Mouse (Mus musculus) spleen, postnatal 14 days (tissue): ENCODE data around the gene Pdcd2l.
"Not testable (repeated sequence)": the region's sequence is repeated elsewhere in the genome, so short reads cannot be mapped to it uniquely, and the experiment has no call there.

Experiments used
- DNase-seq, 2 experiments: peaks; one replicate each; pipeline ENCODE4 v3.0.0; 2021 to 2022; ENCODE audit warnings: low spot score in 2 of 2

Gene Pdcd2l

DNA sequence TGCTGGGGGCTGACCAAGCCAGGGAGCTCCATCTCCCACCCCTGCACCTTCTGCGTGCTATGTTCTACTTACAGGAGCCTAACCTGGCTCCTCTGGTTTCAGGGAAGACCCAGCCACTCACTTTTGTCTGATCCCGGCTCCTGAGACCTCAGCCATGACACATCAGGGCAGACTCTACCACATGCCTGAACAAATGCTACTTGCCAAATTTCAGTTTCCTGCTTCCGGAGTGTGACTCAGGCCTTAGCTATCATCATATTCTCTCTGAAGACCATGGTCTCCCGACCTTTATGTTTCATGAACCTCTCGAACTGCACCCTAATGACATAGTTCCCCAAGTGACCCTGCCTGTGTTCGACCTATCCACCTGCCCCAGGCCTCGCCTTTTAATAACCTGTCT is 16.8 kb upstream of the Pdcd2l start:
- DNase-seq: no peak

DNA sequence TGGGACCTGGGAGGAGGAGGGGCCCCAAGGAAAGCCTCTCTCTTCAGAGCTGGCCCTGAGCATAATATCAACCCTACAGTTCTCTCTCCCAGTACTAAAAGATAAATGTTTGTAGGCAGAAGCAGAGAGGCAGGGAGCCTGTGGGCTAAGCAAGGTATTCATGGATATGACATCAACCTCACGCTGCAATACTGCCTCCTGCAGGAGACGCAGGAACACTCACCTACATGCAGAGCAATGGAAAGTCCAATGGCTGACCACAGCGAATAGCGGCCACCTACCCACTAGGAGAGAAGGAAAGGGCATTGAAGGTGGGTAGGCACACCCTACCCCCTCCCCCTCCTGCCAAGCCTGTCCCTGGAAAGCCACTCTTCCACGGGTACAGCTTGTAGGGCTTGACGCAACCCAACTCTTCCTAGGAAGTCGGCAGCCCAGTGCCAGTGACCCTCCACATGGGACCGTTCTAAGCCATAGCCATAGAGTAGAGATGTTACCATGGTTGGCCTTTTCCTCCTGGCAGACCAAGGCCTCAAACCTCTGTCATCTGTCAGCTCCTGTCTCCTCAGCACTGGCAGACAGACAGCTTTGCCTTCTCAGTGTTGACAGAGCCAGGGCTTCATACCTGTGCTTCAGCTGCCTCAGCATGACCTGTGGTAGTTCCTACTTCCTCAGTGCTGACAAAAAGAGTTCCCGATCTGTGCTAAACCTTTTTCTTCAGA is 11.7 kb upstream of the Pdcd2l start:
- DNase-seq: no peak

DNA sequence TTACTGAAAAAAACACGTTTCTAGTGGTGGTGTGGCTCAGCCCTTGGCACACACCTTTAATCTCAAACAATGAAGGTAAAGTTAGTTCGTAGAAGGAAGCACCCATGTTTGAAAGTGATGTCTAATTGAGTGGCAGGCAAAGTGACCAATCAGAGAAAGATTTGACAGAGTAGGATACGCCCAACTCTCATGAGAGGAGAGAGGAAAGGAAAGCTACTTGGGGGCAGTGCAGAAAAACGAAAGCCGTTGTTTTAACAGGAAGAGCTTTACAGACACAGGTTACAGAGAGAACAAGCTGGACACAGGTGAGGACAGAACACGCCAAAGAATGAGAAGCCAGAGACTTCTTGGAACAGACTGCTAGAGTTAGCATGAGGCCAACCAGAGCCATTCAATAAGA is 9.9 kb upstream of the Pdcd2l start:
- no peak for DNase-seq

DNA sequence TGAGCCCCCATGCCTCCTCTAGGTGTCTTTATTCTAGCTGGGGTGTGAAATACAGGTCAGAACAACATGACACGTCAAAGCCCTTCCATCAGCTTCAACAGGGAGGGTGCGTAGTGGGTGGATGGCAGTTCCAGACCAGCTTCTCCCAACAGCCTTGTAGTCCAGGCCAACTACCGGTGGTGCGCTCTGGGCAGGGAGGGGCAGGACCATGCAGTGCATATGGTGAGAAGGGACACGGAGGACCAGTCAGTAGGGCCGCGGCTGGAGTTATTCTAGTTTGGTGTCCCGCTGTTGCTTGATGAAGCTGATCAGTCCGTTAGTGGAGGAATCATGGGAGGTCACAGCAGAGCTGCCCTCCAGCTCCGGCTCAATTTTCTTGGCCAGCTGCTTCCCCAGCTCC is 5.7 kb upstream of the Pdcd2l start:
- DNase-seq: not testable (repeated sequence)

DNA sequence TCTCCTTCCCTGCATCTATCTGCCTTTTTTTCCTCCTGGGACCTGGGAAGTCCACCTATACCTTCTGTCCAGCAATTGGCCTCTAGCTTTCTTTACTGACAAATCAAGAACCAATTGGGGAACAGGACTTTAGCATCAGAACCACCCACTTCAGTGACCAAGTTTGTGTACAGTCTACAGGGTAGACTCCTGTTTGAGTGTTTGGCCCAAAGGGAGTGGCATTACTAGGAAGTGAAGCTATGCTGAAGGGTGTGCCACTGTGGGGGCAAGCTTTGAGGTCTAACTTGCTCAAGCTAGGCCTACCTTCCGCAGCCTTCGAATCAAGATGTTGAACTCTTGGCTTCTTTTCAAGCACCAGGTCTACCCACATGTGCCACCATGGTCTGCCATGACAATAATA is 4.4 kb upstream of the Pdcd2l start:
- DNase-seq: no peak

DNA sequence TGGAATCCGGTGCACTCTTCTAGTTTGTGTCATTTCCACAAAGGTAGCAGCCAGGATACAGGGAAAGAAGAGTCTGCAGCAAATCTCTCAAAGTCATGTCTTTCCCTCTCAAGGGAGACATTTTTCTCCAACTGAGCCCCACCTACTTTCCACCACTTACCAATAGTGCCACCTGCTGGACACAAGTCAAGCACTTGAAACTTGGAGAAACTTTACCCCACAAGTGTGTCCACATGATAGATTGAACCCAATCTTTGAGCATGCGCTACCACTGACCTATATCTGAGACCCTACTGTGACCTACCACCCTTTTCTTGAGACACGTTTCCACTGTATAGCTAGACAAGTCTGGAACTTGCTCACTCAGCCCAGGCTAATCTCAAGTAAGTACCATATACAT is 1.9 kb upstream of the Pdcd2l start:
- peak in 1 of 2 experiments; percentile 43 for DNase-seq

DNA sequence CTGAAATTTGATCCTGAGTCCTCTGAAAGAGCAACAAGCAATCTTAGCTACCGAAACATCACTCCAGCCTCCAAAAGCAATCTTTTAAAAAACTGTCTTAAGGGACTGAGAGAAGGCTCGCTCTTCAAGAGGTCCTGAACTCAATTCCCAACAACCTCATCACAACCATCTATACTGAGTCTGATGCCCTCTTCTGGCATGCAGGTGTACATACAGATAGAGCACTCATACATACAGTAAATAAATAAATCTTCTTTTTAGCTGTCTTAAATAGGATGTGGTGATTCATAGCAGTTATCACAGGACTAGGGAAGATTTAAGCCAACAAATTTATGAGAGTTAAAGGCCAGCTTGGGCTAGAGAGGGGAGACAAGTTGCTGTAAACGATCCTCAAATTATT is 829 bp downstream of the Pdcd2l start:
- no peak for DNase-seq

DNA sequence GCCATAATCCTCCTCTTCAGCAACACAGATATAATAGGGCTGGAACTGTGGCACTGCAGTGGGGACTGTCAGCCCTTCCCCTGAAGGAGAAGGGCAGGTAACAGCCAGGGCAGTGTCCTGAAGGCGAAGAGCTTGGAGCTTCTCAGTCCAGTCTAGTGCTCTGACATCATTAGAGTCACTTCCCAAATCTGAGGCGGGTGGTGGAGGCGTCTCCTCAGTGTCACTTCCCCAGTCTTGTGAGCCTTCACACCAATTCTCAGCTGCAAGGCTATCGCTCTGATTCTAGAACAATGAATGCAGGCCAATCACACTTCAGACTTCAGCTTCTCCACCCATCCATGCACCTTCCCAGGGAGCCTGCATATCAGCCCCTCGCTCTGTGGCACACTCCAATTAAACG is 3.6 kb downstream of the Pdcd2l start:
- no peak for DNase-seq

DNA sequence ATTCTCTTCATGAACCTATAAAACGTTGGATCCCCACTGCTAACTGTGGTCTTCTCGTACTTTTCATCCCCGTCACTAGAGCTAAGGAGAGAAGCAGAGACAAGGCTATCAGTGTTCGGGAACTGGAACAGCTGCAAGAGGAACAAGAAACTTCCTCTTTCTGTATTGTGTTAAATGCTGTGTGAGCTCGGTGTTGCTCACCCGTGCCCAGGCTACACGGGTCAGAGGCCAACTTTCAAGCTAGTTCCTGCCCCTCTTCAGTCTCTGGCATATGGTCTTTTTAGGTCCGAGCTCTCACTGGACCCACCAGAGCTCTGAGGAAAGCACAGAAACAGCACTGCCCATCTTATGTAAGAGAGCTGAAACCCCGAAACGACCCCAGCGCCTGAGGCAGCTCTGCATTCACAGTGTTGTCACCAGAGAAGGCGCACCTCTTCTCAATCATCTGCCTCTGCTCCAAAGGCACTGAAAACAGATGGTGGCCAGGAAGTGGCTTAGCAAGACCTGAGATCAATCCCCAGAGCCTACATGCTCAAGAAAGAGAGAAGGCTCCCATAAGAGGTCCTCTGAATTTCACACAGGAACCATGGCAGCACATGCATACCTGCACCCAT is 7.0 kb downstream of the Pdcd2l start:
- peak in 1 of 2 experiments; percentile 18 for DNase-seq

DNA sequence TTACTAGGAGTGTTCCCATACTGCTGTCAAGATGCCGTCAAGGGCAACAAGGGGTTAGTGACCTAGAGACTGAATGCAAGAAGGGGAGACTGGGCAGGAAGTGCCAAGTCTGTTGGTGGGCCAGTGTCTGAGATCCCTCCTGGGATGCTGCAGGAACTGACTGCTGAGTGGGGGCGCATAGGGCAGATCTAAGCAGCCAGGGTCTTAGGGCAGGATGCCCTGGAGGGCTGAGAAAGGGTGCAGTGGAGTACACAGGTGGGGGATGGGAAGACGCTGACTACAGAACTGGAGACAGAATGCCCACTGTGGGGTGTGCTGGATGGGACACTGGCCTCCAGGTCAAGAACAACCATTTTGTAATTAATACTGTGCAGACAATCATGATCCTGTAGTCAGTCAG is 12.7 kb downstream of the Pdcd2l start:
- DNase-seq: no peak

DNA sequence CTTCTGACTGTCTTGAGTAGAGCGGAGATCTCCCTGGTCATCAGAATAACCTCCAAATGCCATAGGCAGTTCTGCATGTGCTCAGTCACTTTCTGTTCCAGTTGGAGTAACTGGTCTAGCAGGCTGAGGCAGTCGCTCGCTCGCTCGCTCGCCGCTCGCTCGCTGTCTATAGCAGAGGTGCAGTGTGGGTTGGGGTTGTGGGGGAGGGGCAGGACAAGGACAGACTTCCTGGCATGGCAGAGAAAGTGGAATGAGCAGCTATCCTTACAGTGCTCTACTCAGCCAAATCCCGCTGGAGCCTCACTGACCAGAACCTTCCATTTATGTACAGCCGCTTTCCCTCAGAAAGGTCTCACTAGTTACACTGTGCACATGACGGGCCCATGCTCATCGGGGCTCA is 13.1 kb downstream of the Pdcd2l start:
- DNase-seq: no peak

DNA sequence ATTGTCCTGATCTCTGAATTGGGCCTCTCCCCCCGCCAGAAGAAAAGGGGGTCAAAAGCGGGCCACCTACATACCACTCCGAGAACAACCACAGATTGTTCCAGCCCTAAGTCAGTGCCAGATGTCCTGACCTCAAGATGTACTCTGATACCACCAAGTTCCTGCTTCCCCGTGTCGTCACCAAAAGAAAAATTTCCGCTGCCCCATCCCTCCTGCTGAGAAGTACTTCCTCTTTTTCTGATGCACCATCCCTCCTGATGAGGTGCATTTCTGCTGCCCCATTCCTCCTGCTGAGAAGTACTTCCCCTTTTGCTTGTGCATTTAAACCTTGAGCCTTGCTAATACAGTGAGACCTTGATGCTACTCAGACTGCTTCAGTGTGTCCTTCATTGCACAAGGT is 20.2 kb downstream of the Pdcd2l start:
- DNase-seq: not testable (repeated sequence)

DNA sequence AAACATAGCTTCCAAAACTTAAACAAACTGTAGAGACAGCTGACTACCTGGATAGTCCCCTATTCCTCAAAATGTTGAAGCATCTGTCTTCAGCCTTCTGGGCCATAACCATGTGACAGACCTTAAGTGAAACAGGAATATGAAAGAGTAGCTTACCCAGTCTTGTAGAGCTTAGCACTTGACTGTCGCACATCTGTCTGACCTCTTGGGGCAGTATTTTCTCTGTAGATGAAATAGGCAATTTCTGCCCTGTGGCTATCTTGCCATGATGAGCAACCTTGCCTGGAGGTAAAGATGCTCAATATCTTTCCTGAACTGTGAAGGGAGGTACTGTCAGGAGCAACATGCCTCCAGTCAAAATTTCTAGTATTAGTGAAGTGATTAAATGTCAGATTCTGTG is 24.2 kb downstream of the Pdcd2l start:
- DNase-seq: no peak

DNA sequence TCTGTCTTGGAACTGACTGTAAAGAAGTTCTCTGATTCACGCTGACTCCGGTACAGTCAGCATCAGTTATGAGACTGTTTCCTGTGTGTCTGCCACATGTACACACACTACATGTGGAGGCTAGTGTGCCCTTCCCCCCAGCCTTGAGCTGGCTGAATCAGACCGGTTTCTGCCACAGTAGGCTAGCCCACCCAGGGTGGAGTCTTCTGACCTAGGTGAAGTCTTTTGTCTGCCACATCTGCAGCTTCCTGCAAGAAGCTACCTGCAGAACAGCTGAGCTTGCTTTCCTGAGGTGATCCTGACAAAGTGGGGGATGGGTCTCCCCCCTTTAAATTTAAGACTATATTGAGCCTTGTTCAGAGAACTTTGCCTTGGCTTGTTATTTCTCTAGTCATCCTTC is 27.0 kb downstream of the Pdcd2l start, which contains the start of gene Uba2:
Uba2 (minus strand) TSS at position 146 of the 400 bp plus-strand sequence.
- no peak for DNase-seq

DNA sequence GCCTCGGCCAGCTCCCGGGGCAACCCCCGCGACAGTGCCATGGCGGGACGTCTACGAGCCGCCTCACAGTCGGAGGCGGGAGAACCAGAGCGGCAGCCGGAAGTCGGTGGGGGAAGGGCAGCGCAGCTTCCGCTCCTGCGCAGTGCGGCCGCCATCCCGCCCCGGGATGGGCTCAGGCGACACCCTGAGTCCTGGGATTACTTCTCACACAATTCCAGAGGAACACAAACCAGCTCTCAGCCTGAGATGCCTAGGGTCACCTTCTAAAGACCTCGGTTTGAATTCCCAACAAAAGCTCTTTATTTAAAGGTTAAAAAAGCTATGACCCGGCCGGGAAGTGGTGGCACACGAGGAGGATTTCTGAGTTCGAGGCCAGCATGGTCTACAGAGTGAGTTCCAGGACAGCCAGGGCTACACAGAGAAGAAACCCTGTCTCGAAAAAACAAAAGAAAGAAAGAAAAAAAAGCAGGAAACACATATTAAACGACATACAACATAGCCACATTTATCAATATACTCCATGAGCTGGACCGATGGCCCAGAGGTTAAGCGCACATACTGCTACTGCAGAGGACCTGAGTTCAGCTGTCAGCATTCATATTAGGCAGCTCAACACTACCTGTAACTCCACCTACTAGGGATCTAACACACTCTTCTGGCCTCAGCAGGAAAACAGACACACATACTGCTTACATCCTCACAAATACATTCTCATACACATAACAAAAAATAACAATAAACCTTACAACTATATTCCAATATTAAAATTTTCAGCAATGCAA is 27.8 kb downstream of the Pdcd2l start:
- DNase-seq: peak; percentile 82 to 87

DNA sequence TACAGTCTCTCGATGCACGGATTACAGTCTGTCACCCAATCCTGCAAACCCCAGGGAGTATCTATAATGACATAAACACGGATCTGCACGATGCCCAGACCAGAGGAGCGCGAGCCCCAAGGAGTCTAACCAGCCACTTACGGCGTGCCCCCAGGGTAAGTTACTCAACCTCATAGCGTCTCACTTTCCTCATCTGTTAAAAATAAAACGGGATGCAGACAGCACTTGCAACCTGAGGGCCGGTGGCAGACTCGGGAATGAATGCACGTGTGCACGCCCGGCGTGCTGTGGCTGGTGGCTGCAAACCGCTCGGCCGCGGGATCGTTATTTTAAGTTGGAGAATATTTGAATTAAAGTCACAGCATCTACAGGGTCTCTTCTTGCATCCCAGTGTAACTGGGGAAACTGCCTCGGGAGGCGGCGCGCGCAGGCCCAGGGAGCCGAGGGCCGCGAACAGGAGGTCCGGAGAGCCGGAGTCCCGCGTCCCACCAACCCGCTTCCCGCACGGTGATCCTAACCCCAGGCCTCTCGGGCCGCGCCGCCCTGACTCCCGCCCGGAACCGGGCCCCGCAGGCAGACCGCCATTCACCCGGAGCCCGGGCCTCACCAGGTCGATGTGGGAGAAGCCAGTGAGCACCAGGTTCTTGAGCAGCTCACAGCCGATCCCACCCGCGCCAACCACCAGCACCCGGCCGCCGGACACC is 28.5 kb downstream of the Pdcd2l start:
- DNase-seq: no peak

DNA sequence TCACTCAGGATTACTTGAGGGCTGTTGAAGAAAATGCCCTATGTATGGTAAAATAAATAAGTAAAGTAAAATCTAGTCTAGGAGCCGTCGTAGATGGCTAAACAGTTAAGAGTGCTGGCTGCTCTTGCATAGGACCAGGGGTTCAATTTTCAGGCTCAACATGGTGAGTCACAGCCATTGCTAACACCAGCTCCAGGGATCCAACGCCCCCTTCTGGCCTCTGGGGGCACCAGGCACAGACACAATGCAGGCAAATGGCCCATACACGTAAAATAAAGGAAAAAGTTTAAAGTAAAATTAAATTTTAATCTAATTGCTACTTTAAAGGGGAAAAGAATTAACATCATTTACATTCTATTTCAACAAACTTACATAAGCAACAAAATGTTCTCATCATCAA is 29.6 kb downstream of the Pdcd2l start:
- DNase-seq: peak; percentile 15 to 33

DNA sequence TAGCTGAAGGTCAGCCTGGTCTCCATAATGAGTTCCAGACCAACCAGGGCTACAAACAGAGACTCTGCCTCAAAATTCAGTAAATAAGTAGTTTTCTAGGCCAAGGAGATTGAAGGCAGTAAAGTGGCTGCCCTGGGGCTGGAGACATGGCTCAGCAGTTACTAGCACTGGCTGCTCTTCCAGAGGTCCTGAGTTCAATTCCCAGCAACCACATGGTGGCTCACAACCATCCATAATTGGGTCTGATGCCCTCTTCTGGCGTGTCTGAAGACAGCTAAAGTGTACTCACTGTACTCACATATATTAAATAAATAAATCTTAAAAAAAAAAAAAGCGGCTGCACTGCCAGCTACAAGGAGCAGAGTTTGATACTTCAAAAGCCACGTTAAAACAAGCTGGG is 30.5 kb downstream of the Pdcd2l start:
- DNase-seq: no peak

DNA sequence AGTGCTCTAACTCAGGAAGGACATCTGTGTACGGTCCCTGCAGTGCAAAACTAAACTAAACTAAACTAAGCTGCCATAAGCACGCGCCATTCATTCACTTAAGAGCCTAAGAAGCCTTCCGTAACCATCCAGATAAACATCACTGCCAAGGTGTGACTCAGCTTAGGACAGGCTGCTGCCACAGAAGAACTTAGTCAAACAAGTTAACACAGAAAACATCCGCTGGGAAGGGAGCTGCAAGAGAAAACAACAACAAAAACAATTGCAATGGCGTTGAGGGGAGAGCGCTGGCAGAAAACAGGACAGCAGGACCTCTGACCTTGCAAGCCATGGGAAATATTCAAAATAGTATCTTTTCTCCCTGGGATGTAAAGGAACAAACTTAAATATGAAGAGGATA is 31.8 kb downstream of the Pdcd2l start:
- no peak for DNase-seq

DNA sequence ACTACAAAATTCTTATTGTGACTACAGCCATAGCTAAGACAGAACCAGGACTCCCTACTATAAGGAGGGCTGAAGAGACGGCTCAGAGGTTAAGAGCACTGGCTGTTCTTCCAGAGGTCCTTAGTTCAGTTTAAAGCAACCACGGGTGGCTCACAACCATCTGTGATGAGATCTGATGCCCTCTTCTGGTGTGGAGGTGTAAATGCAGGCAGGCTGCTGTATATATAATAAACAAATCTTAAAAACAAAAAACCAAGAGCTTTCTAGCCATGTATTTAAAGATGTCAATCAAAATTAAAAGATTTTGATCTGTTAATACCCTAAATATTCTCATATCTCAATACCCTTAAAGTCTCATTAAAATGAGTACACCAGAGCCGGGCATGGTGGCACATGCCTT is 37.3 kb downstream of the Pdcd2l start:
- no peak for DNase-seq

DNA sequence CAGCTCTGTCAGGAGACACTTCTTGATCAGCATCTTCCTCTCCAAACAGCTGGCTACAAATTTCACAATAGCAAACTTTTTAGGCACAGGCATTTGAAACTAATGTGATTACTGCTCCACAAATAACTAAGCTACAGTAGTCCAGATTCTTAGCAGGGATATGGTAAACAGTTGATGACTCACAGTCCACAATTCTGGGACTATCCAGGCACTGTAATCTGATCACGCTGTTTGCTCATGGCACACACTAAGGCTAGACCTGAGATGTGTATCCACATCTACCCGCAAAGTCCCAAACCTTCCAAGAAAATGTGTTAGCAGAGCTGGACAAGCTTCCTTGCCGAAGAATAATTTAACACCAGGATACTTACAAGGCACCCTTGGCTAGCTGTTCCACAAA is 38.5 kb downstream of the Pdcd2l start:
- no peak for DNase-seq

DNA sequence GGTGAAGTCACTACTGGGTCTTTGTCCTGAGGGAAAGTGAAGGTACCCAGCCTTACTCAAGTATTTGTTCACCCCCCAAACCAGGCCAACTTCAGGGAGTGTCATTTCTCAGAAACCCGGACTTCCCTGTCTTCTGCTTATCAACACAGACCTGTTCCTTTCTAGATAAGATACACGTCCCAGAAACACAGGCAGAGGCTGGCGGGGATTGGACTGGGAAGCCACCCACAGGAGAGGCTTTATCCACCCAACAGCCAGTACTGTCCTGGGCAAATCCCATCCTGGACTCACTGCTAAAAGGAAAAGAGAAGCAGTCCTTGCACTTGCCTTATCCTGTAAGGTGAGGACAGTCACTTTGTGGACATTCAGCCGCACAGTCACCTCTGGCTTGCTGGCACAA is 49.3 kb downstream of the Pdcd2l start:
- DNase-seq: no peak
